Mouse (Mus musculus): ENCODE data around the gene Odf3l2.

Gene Odf3l2

GRCm38 (mm10) chr10:79671396-79672087 is 26.0 kb upstream of the Odf3l2 start:
- no peak for DNase-seq (ENCODE audit: low read depth, low spot score)

- DNase-seq (ENCODE audit: low read depth, low spot score), result no peak
Observed at GRCm38 (mm10) chr10:79670071-79670888, 24.7 kb upstream of the Odf3l2 start.

GRCm38 (mm10) chr10:79669576-79670057 is 24.1 kb upstream of the Odf3l2 start:
- DNase-seq (ENCODE audit: low read depth, low spot score), result peak; percentile 61

GRCm38 (mm10) chr10:79668771-79669575 is 23.4 kb upstream of the Odf3l2 start, which contains the start of gene Tpgs1:
Gene Tpgs1 (plus strand): TSS chr10:79669369.
- peak; percentile 91 for DNase-seq (ENCODE audit: low read depth, low spot score)

GRCm38 (mm10) chr10:79668076-79668475 is 22.5 kb upstream of the Odf3l2 start:
- no peak for DNase-seq (ENCODE audit: low read depth, low spot score)

GRCm38 (mm10) chr10:79666493-79666892 is 21.0 kb upstream of the Odf3l2 start:
- DNase-seq (ENCODE audit: low read depth, low spot score), result no peak

GRCm38 (mm10) chr10:79665051-79665450 is 19.5 kb upstream of the Odf3l2 start:
- DNase-seq (ENCODE audit: low read depth, low spot score), result no peak

- DNase-seq (ENCODE audit: low read depth, low spot score), result peak; percentile 66
Observed at GRCm38 (mm10) chr10:79664131-79664665, 18.7 kb upstream of the Odf3l2 start, which contains the start of gene Madcam1. Gene Madcam1 (plus strand): TSS chr10:79664559.

- no peak for DNase-seq (ENCODE audit: low read depth, low spot score)
Observed at GRCm38 (mm10) chr10:79661861-79662260, 16.3 kb upstream of the Odf3l2 start.

GRCm38 (mm10) chr10:79660298-79660697 is 14.8 kb upstream of the Odf3l2 start:
- peak; percentile 37 for DNase-seq (ENCODE audit: low read depth, low spot score)

GRCm38 (mm10) chr10:79658829-79659228 is 13.3 kb upstream of the Odf3l2 start:
- DNase-seq (ENCODE audit: low read depth, low spot score), result no peak

GRCm38 (mm10) chr10:79654946-79655395 is 9.4 kb upstream of the Odf3l2 start:
- DNase-seq (ENCODE audit: low read depth, low spot score), result no peak

GRCm38 (mm10) chr10:79652789-79653188 is 7.3 kb upstream of the Odf3l2 start:
- no peak for DNase-seq (ENCODE audit: low read depth, low spot score)

GRCm38 (mm10) chr10:79649070-79649751 is 3.7 kb upstream of the Odf3l2 start:
- DNase-seq (ENCODE audit: low read depth, low spot score), result peak; percentile 87

GRCm38 (mm10) chr10:79638486-79639204 is 6.9 kb downstream of the Odf3l2 start:
- DNase-seq (ENCODE audit: low read depth, low spot score), result no peak

- DNase-seq (ENCODE audit: low read depth, low spot score), result no peak
Observed at GRCm38 (mm10) chr10:79637128-79638110, 8.1 kb downstream of the Odf3l2 start, which contains the start of gene Shc2. Gene Shc2 (minus strand): TSS chr10:79637918.

GRCm38 (mm10) chr10:79636287-79636686 is 9.3 kb downstream of the Odf3l2 start:
- no peak for DNase-seq (ENCODE audit: low read depth, low spot score)

GRCm38 (mm10) chr10:79633006-79633777 is 12.3 kb downstream of the Odf3l2 start:
- peak; percentile 90 for DNase-seq (ENCODE audit: low read depth, low spot score)
